Mouse (Mus musculus) testis, adult 2 months (tissue): ENCODE measurements at regions not wholly inside any gene's neighbourhood (a gene's known extent, or its start where the extent isn't known, plus 50 kb on each side); places are given as distances from the start of the nearest gene placed in this dataset.

Source experiments
- H3K27ac ChIP-seq: fragments of 200-500 bp; 2 replicates; pipeline ENCODE4 v1.5.1; 2012; ENCODE audit warnings: low read depth, low read length; ENCODE audit not compliant: control insufficient read depth, insufficient read depth
- H3K27me3 ChIP-seq: fragments of 200-500 bp; 2 replicates; pipeline ENCODE4 v1.6.1; 2012; ENCODE audit warnings: mild to moderate bottlenecking, low read length, moderate library complexity; ENCODE audit not compliant: control insufficient read depth, insufficient read depth
- H3K36me3 ChIP-seq: fragments of 200-500 bp; 2 replicates; pipeline ENCODE4 v1.6.1; 2012; ENCODE audit warnings: mild to moderate bottlenecking, low read length; ENCODE audit not compliant: control insufficient read depth, insufficient read depth
- H3K4me1 ChIP-seq: fragments of 200-500 bp; 2 replicates; pipeline ENCODE4 v1.6.1; 2012; ENCODE audit warnings: low read length; ENCODE audit not compliant: control insufficient read depth, insufficient read depth
- H3K4me3 ChIP-seq: fragments of 200-500 bp; 2 replicates; pipeline ENCODE4 v1.5.1; 2012; ENCODE audit warnings: low read depth, mild to moderate bottlenecking, low read length, moderate library complexity, mixed read lengths; ENCODE audit not compliant: control insufficient read depth
- CTCF ChIP-seq: fragments of 200-500 bp; IDR thresholded peaks from 2 replicates; pipeline ENCODE4 v1.5.1; 2012; ENCODE audit warnings: low read depth, mild to moderate bottlenecking, inconsistent platforms, low read length, moderate library complexity; ENCODE audit not compliant: control insufficient read depth, insufficient read depth, insufficient replicate concordance
- POLR2A ChIP-seq: fragments of 200-500 bp; IDR thresholded peaks from 2 replicates; pipeline ENCODE4 v1.6.1; 2012; ENCODE audit warnings: low read depth, mild to moderate bottlenecking, inconsistent platforms, low read length, moderate library complexity; ENCODE audit not compliant: control insufficient read depth

DNA sequence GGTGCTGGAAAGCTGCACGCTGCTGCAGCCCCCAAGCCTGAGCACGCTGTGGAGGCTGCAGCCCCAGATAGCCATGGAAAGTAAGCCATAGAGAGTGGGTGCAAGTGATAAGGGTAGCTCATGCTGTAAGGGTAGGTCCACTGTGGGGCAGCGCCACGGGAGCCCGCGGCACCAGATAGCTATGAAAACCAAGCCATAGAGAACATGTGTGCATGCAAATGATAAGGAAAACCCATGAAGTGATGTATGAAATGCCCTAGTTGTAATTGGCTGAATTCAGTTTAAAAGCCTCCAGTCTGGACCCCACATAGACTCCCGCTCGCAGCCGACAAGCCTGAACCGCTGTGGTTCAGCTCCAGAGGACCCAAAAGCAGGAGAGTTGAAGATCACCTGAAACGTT lies 58.8 kb upstream of the L3mbtl3 start:
- Histone ChIP-seq H3K4me3 (no peak overlapping the region), H3K36me3 (no peaks in the 10 kb centered on the region), H3K27ac (no peak overlapping the region), H3K27me3 (no peaks in the 10 kb centered on the region), H3K4me1 (peaks cover 3% of the 10 kb centered on the region)
- no peak for TF ChIP-seq CTCF
- TF ChIP-seq POLR2A: no peak

DNA sequence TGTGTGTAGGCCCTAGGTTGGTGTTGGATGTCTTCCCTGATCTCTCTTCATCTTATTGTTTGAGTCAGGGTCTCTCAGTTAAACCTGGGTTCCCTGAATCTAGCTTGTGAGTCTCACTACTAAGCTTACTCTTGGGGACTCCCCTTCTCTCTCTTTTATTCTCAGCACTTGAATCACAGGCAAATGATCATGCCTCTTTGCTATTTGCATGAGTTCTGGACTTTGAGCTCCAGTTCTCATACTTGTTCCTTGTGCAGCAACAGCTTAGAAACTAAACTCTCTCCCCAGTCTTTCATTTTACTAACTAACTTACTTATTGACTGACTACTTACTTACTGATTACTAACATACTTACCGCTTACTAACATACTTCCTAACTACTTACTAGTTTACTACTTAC lies 64.9 kb upstream of the L3mbtl3 start:
- Histone ChIP-seq H3K27me3 (no peaks in the 10 kb centered on the region), H3K4me3 (no peak overlapping the region), H3K27ac (no peak overlapping the region), H3K36me3 (no peaks in the 10 kb centered on the region), H3K4me1 (no peaks in the 10 kb centered on the region)
- TF ChIP-seq POLR2A (no peak), CTCF (no peak)

DNA sequence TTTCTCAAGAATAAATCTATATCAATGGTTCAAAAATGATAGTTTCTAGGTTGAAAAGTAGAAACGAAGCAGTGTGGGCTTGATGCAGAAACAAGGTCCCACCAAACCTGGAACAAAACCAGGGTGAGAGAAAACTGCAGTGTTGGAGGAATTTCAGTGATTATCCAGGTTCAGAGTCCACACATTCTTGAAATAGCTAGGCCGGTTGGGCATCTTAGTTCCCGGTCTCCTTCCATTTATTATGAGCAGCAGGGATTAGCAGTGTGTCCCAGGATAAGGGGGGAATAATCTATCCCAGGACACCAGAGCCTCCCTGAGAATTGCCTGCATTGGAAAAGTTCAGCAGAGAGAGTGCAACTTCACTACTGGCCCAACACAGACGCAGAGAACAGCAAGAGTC lies 108.5 kb upstream of the L3mbtl3 start:
- Histone ChIP-seq H3K27me3 (no peaks in the 10 kb centered on the region), H3K4me3 (no peak overlapping the region), H3K36me3 (no peaks in the 10 kb centered on the region), H3K27ac (no peak overlapping the region), H3K4me1 (no peaks in the 10 kb centered on the region)
- TF ChIP-seq CTCF (no peak), POLR2A (no peak)

DNA sequence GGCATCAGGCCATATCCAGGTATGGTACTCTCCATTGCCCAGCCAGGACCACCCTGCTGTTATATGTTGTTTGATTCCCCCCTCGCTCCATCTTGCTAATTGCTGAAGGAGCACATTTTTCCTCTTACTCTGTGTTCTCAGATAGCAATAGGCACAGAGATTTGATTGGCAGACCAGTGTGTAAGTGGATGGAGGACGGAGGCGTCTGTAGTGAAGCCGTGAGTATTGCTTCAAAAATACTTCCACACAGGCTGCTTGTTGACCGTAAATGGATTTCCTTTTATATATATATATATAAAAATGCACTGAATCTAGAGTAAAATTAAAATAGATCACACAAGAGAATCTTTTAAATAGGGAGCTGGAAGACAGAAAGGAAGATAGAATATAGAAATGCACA lies 115.6 kb upstream of the L3mbtl3 start:
- no peak overlapping the region for H3K4me3 ChIP-seq
- TF ChIP-seq CTCF: no peak
- no peak for TF ChIP-seq POLR2A
- H3K36me3 ChIP-seq: no peaks in the 10 kb centered on the region
- H3K4me1 ChIP-seq: peaks cover 2% of the 10 kb centered on the region; the same call in 1 of the 2 replicates
- H3K27me3 ChIP-seq: no peaks in the 10 kb centered on the region
- H3K27ac ChIP-seq: no peak overlapping the region

DNA sequence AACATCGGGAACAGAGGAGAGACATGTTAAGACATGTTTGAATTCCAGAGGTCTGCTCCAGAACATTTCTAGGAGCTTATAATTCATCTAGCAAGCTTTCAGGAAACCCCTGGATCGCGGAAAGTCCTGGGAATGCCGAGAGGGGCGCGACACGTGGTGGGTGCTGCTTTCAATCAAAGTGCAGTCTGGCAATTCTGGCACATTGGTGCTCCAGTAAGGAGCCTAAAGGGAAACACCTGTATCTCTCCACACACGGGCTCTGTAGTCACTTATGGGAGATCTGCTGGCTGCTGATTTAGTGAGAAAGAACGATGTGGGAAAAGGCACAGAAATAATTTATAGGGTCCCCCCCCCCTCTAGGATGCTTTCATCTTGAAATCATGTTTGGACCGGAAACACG lies 116.4 kb upstream of the L3mbtl3 start:
- no peak overlapping the region for H3K27ac ChIP-seq
- TF ChIP-seq POLR2A (no peak), CTCF (no peak)
- H3K36me3 ChIP-seq: no peaks in the 10 kb centered on the region
- no peaks in the 10 kb centered on the region for H3K27me3 ChIP-seq
- H3K4me1 ChIP-seq: peaks cover 2% of the 10 kb centered on the region; the same call in 1 of the 2 replicates
- no peak overlapping the region for H3K4me3 ChIP-seq

DNA sequence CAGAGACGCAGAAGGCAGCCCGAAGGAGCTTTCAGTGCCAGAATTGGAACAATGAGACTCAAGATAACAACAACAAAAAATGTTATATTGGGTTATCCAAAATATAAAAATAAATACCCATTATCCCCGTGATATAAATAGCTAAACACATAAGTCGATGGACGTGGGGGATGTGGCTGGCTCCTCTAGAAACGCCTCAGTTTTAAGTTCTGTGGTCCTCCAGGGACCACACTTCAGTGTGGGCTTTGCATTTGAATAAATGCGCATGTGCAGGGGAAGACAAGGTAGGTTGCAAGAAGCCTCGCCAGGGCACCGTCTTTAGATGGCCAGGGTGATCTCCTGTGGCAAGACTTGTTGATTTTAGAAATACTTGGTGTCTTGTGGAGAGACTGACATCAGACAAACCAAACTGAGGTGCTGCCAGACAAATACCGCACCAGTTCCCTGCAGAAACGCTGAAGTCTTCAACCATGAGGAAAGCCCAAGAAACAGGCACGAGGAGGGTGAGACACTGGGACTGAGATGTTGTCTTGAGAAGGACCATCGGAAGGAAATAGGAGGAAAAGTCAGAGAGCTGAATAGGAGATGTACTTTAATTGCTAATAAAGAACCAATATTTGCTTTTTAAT lies 117.2 kb upstream of the L3mbtl3 start:
- H3K4me3 ChIP-seq: no peak overlapping the region
- H3K4me1 ChIP-seq: peaks cover 2% of the 10 kb centered on the region; the same call in 1 of the 2 replicates
- H3K27me3 ChIP-seq: no peaks in the 10 kb centered on the region
- no peak overlapping the region for H3K27ac ChIP-seq
- TF ChIP-seq POLR2A (no peak), CTCF (no peak)
- H3K36me3 ChIP-seq: no peaks in the 10 kb centered on the region

DNA sequence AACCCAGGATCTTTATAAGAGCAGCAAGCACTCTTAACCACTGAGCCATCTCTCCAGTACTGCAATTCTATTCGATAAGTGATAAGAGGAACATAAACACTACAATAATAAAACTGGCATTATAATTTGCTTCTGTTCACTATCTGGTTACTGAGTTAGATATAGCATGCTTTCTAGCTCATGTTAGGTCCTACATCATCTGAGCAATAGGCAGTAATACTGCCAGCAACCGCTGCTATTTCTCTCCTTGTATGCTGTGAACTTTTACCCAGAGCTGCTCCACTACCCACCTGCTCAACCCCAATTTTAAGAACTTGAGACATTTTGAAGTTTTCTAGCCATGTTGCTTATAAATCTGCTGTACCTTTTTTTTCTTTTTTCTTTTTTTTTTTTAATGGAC lies 118.0 kb upstream of the L3mbtl3 start:
- Histone ChIP-seq H3K4me3 (no peak overlapping the region), H3K27ac (no peak overlapping the region), H3K27me3 (no peaks in the 10 kb centered on the region), H3K36me3 (no peaks in the 10 kb centered on the region), H3K4me1 (peaks cover 2% of the 10 kb centered on the region; the same call in 1 of the 2 replicates)
- TF ChIP-seq CTCF: no peak
- TF ChIP-seq POLR2A: no peak
